Mouse (Mus musculus) cerebellum, postnatal 14 days (tissue): ENCODE data around the gene Galk1.

Experiments used
- DNase-seq, 2 experiments: peaks; one replicate each; pipeline ENCODE4 v3.0.0; 2021; ENCODE audit warnings: mixed read lengths in 2 of 2

Gene Galk1

DNA sequence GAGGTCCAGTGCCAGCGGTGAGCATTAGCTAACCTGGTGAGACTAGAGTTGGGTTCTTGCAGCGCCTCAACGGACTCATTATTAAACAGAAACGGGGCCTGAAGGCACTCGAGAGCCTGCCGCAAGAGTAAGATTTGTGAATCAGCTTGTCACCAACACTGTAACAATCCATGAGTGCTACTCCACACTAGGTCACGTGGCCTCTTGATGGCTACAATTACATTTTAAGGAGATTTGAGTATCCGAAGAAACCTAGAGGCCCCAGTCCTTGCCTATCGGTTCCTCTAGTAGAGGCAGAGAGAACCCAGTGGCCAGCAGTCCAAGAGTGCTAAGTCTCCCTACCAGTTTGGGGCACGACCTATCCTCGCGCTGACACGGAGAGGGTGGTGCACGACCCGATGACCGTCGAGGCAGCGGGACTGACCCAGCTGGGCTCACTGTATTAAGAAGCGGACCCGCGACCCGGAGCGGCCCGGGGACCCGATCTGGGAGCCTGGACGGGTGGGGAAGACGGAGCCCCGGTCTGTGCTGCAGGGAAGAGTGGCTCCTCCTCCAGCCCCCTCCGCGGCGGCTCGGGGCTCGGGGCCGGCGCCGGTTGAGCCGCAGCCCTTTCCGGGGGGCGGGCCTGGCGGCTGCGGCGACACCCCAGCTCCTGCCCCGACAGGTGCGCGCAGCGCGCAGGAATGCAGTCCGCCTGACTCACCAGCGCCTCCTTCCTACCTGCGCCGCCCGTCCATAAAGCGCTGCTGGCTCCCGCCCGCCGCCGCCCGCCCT, 38.0 kb downstream of the Galk1 start, which contains the start of gene Itgb4:
TSS of gene Itgb4 (plus strand) at position 401 of the 774 bp plus-strand sequence.
- peak; percentile 42 to 45 for DNase-seq

DNA sequence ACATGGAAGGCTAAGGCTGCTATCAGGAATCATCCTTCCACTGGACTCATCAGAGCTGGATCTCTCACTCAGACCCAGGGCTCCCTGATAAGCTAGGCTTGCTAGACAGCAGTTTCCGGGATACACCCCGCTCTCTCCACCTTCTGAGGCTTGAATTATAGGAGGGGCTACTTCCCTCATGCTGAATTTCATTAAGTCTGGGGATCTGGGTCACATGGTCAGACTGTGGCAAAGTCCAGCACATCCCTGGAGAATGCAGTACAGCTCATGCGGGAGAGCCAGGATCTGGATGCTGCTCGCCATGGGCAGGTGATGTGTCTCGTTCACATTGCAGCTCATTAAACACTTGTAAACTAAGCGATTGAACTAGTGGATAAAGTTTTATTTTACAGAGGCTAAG, 41.5 kb downstream of the Galk1 start:
- DNase-seq = no peak

DNA sequence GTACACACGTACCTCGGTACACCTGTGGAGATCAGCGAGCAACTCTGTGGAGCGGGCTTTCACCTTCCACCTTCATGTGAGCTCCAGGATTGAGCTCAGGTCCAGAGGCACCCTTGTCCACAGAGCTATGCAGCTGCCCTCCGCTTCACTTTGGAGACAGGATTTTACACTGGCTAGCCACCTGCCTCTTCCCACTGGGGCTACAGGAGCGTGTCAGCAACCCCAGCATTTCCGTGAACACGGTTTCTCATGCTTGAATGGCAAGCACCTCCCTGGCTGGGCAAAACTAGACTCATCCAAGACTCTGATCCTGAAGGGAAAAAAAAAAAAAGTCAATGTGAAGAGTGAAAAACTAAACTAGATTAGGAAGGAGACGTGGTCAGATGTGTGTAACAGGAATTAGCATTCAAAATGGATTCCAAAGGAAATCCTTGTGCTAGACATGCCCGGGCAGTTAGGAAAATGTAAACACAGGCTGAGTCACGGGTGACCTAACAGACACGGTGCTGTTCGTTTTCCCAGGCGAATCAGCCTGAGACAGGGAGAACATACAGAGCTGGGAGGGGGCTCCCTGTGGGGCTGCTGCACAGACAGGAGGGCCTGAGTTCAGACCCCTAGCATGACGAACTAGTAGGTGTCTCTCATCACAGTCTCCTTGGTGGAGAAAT, 42.4 kb downstream of the Galk1 start:
- no peak for DNase-seq

DNA sequence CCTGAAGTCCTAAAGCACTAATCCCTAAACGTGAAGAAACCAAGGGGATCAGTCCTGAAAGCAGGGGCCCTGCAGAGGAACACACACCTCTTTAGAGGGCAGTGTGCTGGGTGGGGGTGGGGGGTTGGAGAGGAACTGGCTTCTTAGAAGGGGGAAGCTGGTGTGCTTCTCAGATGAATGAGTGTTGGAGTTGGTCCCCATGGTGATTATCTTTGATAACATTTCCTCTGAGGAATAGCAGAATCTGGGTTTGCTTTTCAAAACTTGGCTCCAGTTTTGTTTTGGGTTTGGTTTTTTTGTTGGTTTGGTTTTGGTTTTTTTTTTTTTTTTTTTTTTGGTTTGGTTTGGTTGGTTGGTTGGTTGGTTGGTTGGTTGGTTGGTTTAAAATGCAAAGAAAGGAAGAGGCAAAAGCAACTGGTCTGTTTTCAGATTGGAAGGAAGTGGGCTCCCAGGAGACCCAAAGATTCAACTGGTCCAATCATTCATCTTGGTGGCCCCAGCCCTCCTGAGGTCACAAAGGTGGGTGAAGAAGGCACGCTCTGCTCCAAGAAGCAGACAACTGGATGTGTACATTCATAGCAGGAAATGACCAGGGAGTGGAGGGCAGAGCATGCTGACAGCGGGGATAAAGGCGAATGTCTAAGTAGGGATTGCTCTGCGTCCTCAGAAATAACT, 43.7 kb downstream of the Galk1 start:
- no peak for DNase-seq

DNA sequence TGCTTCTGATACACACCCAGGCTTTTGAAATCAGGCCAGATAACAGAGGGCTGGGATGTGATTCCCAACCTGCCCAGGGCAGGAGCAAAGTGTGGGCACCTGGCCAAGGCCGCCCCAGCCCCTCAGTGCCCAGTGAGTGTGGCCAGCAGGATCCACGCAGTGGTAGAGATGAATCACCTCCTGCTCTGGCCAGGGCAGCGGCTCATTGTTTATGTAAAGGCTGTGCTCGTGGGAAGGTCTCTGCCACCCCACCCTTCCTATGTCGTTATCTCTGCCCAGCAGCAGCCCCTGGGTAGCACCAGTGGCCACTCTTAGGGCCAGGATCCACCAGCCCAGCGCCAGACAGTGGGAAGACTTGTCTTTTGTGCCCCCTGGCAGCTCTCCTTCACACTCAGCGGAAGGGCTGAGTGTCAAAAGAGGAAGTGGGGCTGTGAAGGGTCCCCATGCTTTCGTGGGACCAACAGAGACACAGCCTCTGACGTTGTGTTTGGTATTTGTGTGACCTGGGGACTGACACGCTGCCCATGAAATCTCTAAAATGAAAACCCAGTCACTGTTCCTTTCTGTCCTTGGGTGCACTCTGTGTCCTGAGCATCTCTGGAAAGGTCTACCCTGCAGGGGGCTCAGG, 47.4 kb downstream of the Galk1 start:
- DNase-seq = no peak

DNA sequence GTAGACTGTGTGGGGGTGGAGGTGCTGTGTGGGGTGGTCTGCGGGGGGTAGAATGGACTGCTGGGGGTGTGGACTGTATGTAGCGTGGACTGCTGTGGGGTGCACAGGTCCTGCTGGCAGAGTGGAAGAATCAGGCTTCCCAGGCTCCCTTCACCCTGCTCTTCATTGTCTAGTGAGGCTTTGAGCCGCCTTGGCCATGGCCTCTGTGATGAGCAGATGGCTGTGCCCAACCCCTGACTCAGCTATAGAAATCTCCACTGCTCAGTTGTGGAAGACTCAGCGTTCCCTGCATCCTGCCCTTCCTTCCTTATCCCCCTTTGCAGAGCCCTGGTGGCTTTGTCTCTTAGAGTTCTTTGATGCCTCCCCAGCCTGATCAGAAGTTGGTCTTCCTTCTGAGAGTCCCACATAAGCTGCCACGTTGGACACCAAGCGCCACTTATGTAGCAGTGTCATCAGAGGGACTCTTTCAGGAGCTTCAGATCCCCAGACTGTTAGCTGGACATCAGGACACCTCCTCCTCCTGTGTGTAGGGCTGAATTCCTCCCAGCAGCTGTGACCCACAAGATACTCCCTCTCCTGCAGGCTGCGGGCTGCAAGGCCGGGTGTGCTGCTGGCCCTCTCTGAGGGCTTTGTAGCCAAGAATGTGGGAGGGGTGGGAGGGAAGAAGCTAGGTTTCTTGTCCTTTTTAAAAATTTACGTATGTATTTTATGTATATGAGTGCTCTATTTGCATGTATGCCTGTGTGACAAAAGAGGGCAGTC, 49.7 kb downstream of the Galk1 start:
- DNase-seq = no peak

DNA sequence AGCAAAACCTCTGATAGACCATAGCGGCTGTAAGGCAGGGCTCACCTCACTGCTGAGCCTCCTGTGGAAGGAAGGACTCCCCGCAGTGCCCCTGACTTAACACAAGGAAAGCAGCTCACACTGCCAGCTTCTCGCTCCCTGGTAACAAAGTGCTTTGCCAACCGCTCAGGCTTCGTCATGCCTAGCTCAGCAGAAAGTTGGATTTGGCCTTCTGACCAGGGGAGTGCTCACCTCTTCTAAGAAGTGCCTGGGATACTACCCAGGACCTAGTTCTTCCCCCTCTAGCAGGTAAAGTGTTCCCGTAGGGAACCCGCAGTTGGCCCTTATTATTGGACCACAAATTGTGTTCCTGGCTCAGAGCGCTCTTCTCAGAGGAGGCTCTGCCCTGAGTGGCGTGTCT, 53.5 kb downstream of the Galk1 start:
- peak in 1 of 2 experiments; percentile 15 for DNase-seq
